Mouse (Mus musculus) layer of hippocampus, adult 9-10 months (tissue): ENCODE measurements around the gene Gm10322.
A peak's percentile ranks its signal among the peaks of the same experiment; 100 is the strongest.

Experiments
- DNase-seq: peaks from one replicate; pipeline ENCODE4 v3.0.0; 2022; ENCODE audit warnings: low spot score

Gene Gm10322

GRCm38 (mm10) chr10:59615981-59616520 is at the start of gene Gm10322:
Gene Gm10322, plus strand, starts transcription at chr10:59616063.
- DNase-seq: no peak

- no peak for DNase-seq
These were observed 48.9 kb upstream of the Gm10322 start for GRCm38 (mm10) chr10:59566968-59567367.

- no peak for DNase-seq
These were observed 47.0 kb upstream of the Gm10322 start for GRCm38 (mm10) chr10:59568665-59569480.

GRCm38 (mm10) chr10:59569481-59569869 is 46.4 kb upstream of the Gm10322 start:
- no peak for DNase-seq

- DNase-seq: no peak
These were observed 45.5 kb upstream of the Gm10322 start for GRCm38 (mm10) chr10:59570360-59570759.

- DNase-seq: no peak
These were observed 45.1 kb upstream of the Gm10322 start for GRCm38 (mm10) chr10:59570780-59571179.

- DNase-seq: no peak
These were observed 44.6 kb upstream of the Gm10322 start for GRCm38 (mm10) chr10:59571273-59571672.

GRCm38 (mm10) chr10:59571964-59572363 is 43.9 kb upstream of the Gm10322 start:
- DNase-seq: no peak

- DNase-seq: no peak
These were observed 39.6 kb upstream of the Gm10322 start for GRCm38 (mm10) chr10:59576305-59576704.

- DNase-seq: no peak
These were observed 37.7 kb upstream of the Gm10322 start for GRCm38 (mm10) chr10:59577871-59578801.

GRCm38 (mm10) chr10:59579645-59580044 is 36.2 kb upstream of the Gm10322 start:
- DNase-seq: no peak

GRCm38 (mm10) chr10:59580593-59581149 is 35.2 kb upstream of the Gm10322 start:
- DNase-seq: no peak

GRCm38 (mm10) chr10:59581826-59582543 is 33.9 kb upstream of the Gm10322 start:
- no peak for DNase-seq

GRCm38 (mm10) chr10:59585621-59586020 is 30.2 kb upstream of the Gm10322 start:
- no peak for DNase-seq

- DNase-seq: no peak
These were observed 29.0 kb upstream of the Gm10322 start for GRCm38 (mm10) chr10:59586821-59587220.

- DNase-seq: peak; percentile 40
These were observed 27.7 kb upstream of the Gm10322 start for GRCm38 (mm10) chr10:59588135-59588534.

GRCm38 (mm10) chr10:59589420-59589819 is 26.4 kb upstream of the Gm10322 start:
- no peak for DNase-seq

- DNase-seq: no peak
These were observed 26.0 kb upstream of the Gm10322 start for GRCm38 (mm10) chr10:59589856-59590255.

- no peak for DNase-seq
These were observed 25.3 kb upstream of the Gm10322 start for GRCm38 (mm10) chr10:59590606-59591005.

GRCm38 (mm10) chr10:59593826-59594570 is 21.9 kb upstream of the Gm10322 start:
- no peak for DNase-seq

GRCm38 (mm10) chr10:59600516-59600915 is 15.3 kb upstream of the Gm10322 start:
- DNase-seq: no peak
